Mouse (Mus musculus) spleen, postnatal 10 days (tissue): Measurements from ENCODE around the gene Zic2.
"Not testable (repeated sequence)": the region's sequence is repeated elsewhere in the genome, so short reads cannot be mapped to it uniquely, and the experiment has no call there.

ENCODE experiments used
- DNase-seq, 2 experiments: peaks; one replicate each; pipeline ENCODE4 v3.0.0; 2021 to 2022; ENCODE audit warnings: low spot score in 2 of 2

The Zic2 gene

DNA sequence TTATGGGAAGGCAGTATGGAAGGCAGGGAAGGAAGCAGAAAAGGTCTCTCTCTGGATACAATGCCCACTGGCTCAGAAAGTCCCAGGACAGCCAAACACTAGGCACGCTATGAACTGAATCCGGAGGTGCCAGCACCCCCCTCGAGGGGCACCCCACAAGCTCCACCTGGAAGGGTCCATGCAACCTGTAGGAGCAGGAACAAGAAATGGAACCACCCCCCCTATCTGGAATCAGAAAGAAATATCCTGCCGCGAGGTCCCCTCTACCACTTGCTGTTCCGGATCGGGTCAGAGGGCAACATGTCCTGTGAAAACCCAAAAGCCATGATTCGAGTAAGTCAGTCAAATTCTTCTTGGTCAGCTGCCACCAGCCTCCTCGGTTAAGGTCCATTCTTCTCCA lies 13.3 kb upstream of the Zic2 start:
- no peak for DNase-seq

DNA sequence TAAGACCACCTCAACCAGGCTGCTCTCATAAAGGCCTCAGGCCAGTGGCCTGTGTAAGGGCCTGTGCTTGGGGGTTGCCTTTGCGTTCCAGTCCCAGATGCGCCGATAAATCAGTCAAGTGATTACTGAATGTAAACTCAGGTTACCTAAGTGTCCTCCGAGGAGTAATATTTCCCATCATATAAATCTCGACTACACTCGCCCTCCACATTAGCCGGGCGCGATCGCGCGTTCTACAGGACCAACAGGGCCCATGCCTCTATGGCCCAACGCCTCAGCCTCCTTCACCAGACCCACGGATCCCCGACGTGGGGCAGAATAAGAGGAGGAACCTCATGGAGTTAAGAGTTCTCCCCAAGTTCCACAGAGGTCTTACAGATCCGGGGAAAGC lies 12.6 kb upstream of the Zic2 start:
- no peak for DNase-seq

DNA sequence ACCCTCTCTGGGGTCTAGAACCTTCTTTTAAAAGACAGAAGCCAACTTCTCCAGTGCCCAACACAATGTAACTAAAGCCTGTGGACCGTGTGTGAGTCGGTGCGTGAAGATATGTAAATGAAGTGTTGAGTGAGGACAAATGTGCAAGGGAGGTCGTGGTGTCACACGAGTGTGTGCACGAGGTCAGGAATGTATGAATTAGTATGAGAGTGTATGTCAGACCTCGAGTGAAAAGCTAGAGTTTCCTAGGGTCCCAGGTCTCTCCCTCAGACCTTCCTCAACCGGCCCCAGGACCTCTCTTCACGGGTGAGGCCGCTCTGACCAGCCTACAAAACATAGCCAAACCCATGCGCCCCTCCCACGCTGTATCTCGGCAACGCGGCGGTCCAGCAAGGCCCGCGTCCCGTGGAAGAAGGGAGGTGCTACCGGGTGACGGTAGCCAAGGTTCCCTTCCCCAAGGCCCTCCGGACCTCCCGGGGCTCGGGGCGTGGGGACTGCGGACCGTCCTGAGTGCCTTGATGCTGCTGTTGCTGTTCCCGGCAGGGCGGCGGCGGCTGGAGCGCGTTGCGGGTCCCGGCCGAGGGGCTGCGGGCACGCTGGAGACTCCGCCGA lies 12.0 kb upstream of the Zic2 start:
- DNase-seq: no peak

DNA sequence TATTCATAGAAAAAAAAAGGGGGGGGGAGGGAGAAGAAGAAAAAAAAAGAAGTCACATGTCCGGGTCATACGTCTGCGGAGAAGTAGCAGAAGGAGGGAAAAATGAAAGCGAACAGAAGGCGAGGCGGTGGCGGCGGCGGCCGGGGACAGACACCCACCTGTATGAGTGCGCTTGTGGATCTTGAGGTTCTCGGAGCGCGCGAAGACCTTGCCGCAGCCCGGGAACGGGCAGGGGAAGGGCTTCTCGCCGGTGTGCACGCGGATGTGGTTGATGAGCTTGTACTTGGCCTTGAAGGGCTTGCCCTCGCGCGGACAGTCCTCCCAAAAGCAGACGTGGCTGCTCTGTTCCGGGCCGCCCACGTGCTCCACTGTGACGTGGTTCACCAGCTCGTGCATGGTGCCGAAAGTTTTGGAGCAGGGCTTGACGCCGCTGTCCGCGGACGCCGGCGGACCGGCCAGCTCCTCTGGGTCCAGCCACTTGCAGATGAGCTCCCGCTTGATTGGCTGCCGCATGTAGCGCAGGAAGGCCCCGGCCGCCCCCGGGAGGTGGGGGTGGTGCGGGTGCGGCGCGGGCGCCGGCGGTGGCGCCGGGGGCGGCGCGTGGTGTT lies 11.4 kb upstream of the Zic2 start:
- not testable (repeated sequence) for DNase-seq

DNA sequence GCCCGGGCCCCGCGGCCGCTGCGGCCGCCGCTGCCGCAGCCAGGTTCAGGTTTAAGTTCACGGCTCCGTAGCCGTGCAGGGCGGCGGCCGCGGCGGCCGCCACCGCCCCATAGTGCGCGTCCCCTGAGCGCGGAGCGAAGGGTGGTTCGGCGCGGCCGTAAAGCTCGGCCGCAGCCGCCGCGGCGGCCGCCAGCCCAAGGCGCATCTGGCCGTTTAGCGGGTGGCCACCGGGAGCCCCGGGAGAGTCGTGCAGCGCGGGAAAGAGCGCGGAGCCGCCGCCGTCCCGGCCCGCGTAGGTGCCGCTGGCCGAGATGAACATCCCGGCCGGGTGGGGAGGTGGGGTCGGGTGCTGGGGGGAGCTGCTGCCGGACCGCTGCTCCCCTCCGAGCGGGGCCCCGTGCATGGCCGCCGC lies 10.9 kb upstream of the Zic2 start:
- no peak for DNase-seq

DNA sequence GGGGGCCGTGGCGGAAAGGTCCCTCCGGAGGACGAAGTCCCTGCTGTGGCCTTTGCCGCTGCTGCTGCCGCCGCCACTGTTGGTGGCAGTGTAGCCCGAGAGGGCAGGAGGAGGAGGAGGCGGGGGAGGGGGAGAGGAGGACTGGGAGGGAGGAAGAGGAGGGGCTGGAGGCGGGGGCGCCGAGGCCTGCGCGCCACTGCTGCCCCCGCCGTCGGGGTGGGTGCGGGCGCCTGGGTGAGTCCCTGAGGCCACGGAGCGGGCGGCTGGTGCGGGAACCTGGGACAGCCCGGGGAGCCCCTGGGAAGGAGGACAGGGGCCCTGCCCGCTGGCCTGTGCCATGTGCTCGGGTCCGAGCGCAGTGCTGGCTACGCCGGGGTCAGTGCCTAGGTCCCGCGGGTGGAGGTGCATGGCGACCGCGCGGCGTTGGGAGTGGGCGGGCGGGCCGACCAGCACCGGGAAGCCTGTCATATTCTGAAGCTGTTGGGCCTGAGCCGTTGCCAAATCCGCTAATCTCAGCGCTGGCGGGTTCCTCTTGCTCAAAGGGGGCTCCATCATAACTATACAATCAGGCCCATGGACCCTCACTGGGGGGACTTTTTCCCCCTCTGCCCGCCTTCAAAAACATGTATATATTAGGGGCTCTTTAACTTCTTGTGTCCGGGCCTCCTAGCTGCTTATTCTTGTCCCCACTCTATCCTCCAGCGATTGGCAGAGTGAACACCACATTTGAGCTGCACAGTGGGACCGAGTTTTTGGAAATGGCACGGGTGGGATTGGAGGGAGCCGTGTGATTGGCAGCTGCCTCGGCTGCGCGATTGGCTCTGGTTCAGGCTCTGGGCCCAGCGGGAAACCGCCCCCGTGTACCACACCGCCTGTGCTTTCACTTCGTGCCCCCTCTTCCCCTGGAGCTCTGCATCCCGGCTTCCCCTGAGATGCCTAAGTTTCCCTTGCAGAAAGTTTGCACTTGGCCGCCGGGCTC lies 10.2 kb upstream of the Zic2 start, which contains the start of gene Zic5:
Zic5 (minus strand) TSS at position 915 of the 979 bp plus-strand sequence.
- no peak for DNase-seq

DNA sequence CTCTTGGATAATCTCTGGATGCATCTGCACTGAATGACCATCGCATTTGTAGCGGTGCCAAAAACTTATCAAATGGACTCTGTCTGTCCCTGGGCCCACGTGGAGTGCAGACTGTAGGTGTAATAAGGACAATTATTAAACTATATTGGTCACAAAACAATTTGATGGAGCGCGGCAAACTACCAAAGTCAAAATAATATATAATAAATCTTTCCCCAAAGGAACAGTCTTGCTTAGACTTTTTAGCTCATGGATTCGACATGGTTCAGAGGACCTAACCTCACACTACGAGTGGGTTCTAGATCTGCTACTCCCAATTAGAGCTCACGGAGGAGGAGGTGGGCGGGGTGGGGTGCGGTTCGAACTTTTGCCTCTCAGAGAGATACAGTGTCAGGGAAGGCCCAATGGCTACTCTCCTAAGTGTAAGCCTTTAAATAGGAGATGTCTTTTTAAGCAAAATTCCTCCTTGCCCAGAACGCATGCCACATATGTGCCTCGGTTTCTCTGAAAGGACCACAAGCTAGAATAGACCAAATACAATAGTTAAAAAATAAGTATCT lies 9.2 kb upstream of the Zic2 start:
- no peak for DNase-seq

DNA sequence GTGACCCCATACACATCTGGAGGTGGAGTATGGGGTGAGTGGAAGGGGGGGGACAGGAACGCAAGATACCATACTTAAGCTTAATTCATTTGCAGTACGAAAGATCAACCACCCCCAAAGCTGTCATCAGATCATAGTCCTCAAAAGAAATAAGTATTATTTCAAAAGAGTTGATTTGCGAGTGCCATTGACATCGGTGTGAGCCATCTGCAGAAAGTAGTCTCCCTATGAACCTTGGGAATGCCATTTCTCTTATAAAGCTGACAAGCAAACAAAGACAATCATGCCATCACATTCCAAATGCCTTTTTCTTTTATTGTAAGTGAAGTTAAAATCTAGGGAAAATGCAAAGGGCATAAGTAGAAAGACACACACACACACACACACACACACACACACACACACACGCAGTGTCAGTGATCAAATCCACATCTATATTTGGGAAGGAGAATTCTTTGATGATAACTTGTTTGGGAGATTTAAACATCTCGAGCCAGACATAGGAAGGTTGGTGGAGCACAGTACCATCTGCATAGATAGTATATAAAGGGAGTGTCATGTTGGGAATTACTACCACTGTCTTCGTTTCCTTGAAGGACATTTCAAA lies 8.4 kb upstream of the Zic2 start:
- no peak for DNase-seq

DNA sequence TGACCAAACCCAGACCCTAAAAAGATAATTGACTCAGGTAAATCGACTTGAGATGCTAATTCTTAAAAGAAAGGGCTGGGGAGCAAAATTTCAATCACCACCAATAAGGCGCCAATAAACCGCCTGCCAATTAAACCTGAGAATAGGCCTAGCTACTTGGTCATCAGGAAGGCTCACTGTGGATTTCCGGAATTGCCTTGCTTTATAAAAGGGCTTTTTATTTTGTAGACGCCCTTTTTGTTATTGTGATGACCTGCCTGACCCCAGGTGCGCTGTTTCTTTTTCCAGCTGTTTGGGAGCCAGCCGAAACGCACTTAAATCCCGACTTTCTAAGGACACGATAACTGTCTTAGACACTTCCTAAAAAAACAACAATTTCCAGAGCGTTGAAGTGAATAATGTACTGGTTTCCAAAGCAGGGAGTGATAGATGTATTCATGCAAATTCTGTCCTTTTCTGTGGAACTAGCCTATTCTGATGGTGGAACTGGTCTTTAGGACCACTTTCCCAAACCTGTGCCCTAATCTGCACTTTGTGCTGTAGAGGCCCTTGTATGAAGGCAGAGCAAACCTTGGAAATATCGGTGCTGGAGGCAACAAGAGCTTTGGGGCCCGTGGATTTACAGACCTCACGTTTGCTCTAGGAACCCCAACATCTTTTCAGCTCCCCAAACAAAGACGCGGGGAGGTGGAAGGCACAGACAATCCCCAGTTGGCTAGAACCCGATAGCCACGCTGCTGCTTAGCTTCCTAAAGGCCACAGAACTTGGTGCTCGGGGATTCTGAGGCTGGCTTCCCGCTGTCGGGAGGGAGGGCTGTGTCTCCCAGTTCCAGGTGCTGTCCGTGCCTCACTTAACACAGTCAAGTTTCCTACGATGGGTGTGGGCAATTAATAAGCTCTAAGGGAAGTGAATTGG lies 7.1 kb upstream of the Zic2 start:
- DNase-seq: no peak

DNA sequence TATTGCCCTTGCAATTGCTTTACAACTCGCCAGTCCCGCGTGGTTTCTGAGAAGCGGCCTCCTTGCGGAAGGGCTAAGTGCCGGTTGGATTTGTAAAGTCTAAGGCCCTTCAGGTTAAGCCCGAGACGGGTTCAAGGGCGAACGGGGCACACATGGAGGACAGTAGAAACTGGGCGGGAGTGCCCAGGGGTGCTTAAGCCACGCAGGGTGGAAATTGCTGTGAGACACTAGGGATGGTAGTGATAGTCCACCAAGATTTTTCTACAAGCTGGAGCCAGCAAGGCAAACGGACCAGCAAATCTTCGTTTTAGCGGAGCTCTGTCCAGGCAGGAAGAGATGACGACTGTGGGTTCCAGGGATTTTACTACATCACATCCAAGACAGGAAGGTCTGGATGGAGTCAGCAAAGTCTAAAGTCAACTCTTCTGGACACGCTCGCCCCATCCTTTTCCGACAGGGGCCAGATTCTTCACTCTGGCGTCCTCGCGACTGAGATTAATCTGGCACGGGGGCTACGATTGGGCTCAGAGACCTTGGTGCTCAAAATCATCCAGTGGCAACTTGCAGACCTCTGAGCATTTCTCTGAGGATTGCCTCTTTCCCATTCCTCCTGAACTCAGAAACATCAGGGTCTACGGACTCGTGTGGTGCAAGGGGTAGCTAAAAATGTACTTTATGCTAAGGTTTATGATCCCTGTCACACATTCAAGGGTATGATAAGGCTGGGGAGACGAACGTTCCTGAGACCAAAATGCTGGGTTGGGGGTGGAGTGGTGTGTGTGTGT lies 6.1 kb upstream of the Zic2 start:
- DNase-seq: no peak

DNA sequence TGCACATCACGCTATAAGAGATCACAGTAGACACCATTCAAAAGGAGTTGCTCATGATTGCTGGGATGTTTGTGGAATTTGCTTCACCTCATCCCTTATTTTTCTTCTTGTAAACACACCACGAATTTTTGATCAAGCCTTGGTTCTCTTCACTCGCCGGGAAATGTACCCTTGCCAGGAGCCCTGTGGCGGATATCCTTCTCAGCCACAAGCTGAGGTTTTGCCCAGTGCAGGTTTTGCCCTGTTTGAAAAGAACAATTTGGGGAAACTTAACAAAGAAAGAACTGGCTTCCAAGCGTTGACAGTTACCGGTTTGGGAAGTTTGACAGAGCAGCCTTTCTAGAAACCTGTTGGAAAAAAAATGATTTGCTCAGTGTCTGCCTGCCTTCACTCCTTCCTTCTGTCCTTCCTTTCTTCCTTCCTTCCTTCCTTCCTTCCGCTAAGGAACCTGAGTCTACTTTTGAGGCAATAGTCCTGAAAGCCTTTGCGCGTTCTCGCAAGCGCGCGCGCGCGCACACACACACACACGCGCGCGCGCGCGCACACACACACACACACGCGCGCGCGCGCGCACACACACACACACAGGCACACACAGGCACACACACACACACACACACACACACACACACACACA lies 3.7 kb upstream of the Zic2 start:
- DNase-seq: no peak

DNA sequence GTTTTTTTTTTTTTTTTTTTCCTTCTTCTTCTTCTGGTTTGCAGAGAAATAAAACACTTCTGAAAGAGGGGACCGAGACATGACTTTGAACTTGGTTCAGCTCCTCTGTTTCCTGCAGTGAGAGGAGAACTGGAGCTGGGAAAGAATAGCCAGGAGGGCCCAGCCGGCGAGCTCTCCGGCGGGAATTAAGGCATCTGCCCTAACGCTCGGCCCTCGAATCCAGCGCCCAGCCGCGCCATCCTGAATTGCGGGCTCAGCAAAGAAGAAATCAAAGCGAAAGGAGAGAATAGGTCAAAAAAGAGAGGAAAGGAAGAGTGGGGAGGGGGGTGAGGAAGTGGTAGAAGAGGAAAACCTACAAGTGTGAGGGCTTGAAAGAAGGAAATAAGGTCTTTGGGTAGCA lies 3.1 kb upstream of the Zic2 start:
- no peak for DNase-seq

DNA sequence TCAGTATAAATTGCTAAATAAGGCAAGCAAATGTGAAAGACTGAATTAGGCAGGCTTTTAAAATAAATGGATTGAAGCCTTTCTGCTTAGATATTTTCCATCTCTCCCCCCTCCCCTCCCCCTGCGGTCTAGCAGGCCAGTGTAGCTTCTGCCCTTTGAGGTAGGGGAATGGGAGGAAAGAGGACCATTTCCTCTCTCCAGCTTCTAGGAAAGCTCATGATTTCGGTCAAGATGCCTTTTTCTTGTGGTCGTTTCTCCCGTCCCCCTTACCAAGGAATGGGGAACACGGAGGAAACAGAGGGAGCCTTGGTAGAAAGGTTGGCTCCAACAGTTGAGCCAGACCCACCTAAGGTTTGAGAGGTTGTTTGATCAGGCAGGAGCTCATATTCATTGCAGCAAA lies 2.6 kb upstream of the Zic2 start:
- DNase-seq: no peak

DNA sequence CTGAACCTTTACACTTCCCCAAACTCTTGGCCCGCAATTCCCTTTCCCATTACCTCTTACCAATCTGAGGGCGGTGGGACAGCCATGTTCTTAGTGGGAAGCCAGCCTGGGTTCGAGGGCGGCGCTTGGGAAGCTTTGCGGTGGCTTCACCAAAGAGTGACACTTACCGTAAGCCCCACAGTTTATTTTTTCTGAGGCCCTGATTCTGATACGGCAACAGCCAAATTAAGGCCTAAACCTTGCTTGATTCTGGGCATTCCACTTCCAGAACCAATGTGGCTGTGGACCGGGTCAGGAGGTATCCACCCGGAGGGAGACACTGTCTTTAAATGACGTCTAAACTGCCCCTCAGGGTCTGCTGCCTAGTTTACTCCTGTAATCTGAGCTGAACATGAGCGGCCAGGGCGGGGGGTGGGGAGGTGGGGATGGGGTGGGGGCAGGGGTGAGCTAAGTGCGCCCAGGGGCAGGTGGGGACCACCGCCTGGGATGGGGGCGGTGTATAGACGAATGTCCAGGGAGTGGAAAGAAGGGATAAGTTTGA lies 2.0 kb upstream of the Zic2 start:
- DNase-seq: no peak

DNA sequence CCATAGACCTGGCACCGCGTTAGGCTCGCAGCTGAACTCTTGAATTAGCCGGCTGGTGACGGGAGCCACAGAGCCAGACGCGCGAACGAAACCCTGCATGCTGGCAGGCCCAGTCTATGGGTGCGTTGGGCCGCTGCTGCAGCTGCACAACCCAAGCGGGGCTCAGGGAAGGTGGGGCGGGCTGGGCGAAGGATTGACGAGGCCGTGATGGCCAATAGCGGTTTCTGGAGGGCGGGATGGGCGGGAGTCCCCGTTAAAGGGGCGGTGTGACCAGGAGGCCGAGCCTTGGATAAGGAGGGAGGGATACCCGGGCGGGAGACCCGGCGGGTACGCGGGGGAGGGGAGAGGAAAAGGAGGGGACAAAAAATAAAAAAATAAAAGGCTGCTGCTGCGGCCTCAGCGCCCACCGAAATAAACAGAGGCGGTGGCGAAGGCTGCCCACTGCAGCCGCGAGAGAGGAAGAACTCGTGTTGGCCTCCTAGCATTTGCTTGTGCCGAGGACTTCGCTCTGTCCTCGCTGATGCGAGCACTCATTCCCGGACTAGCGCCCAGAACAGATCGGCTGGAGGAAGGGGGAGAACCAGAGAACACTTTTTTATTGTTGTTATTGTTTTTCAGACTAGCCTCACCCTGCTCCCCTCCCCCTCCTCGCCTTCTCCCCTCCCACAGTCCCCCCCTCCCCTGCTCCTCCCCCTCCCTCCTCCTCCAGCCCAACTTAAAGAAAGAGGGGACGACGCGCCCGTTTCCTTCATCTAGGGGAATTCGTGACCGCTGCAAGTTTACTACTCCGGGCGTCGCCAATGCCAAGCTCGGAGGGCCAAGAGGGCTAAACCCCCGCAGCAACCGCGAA lies 969 bp upstream of the Zic2 start:
- no peak for DNase-seq

DNA sequence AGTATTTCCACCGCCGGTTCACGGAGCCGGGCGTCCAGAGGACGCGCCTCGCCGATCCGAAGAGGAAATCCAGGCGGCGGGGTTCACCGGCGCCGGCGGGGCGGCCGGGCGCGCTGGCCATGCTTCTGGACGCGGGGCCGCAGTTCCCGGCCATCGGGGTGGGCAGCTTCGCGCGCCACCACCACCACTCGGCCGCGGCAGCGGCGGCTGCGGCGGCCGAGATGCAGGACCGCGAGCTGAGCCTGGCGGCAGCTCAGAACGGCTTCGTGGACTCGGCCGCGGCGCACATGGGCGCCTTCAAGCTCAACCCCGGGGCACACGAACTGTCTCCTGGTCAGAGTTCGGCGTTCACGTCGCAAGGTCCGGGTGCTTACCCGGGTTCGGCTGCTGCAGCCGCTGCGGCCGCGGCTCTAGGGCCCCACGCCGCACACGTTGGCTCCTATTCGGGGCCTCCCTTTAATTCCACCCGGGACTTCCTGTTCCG lies 364 bp downstream of the Zic2 start:
- no peak for DNase-seq

DNA sequence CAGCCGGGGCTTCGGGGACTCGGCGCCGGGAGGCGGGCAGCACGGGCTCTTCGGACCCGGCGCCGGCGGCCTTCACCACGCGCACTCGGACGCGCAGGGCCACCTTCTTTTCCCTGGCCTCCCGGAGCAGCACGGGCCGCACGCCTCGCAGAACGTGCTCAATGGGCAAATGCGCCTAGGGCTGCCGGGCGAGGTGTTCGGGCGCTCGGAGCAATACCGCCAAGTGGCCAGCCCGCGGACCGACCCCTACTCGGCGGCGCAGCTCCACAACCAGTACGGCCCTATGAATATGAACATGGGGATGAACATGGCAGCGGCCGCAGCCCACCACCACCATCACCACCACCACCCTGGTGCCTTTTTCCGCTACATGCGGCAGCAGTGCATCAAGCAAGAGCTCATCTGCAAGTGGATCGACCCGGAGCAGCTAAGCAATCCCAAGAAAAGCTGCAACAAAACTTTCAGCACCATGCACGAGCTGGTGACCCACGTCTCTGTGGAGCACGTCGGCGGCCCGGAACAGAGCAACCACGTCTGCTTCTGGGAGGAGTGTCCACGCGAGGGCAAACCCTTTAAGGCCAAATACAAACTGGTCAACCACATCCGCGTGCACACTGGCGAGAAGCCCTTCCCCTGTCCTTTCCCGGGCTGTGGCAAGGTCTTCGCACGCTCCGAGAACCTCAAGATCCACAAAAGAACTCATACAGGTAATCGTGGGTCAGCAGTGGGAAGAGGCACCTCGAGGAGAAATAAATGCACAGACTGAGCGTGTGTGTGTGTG lies 996 bp downstream of the Zic2 start:
- DNase-seq: no peak
